Mouse (Mus musculus): ENCODE measurements at regions not wholly inside any gene's neighbourhood (a gene's known extent, or its start where the extent isn't known, plus 50 kb on each side); places are given as distances from the start of the nearest gene placed in this dataset.

GRCm38 (mm10) chr8:41648276-41648675 lies 231.4 kb upstream of the Frg1 start:
- no peak for DNase-seq

GRCm38 (mm10) chr8:41644626-41645025 lies 227.8 kb upstream of the Frg1 start:
- DNase-seq = no peak

GRCm38 (mm10) chr8:41623841-41624240 lies 207.0 kb upstream of the Frg1 start:
- no peak for DNase-seq

DNA sequence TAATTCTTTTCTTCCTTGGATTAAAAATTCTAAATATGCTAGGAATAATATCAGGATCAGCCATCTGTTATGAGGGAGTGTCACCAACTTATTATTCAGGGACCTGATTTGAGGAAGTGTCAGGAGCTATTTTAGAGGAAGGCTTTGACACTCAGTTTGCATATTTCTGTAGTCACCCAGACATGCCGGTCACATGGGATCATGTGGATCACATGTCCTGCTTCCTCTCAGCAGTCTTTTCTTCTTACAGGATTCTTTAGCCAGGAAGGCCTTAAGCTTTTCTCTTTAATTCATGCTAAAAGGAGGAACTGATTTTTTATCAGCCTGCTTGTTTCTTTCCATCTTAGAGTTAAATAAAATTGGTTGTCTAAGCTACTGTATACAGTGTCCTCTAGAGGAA lies 183.4 kb upstream of the Frg1 start:
- no peak for DNase-seq

GRCm38 (mm10) chr8:41594446-41594845 lies 177.6 kb upstream of the Frg1 start:
- no peak for DNase-seq

DNA sequence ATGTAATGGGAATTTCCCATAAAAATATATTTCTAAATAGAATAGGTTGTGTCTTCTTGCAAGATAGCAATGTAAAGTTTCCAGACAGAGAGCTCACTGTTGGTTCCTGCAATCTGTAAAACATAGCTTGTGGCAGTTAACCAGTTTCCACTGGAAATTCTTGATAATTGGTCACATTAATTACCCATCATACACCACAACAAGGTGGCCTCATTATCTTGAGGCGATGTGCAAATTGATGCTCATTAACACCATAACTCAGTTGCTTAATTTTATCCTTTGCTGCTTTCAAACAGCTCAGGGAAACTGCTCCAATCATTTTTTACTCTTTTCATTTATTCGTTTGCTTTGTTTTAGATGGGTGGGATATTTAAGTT lies 176.8 kb upstream of the Frg1 start:
- DNase-seq = no peak

- DNase-seq = no peak
Observed at GRCm38 (mm10) chr8:41592741-41593665, 176.1 kb upstream of the Frg1 start.

- DNase-seq = no peak
Observed at GRCm38 (mm10) chr8:41592174-41592573, 175.3 kb upstream of the Frg1 start.

- DNase-seq = no peak
Observed at GRCm38 (mm10) chr8:41588157-41588556, 171.3 kb upstream of the Frg1 start.

- peak; percentile 72 for DNase-seq
Observed at GRCm38 (mm10) chr8:41573027-41573885, 156.4 kb upstream of the Frg1 start.

DNA sequence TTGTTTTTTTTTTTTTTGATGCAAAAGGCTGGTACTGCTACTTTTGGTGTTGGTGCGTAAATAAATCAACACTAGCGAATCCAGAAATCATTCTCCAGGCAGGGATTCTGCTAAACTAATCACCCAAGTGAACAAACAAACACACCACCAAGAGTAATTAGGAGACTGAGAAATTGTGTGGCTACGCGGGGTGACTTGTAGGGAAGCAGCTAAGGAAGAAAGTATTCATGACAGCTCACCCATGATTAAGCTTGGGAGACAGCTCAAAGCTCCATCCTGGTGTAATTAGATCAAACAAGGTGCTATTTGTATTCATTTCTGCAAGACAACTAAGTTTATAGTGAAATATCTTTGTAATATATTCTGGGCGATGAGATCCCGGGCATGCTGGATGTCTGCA lies 153.7 kb upstream of the Frg1 start:
- DNase-seq = no peak

- no peak for DNase-seq
Observed at GRCm38 (mm10) chr8:41561995-41562394, 145.1 kb upstream of the Frg1 start.

GRCm38 (mm10) chr8:41556819-41557218 lies 139.9 kb upstream of the Frg1 start:
- DNase-seq = no peak

- no peak for DNase-seq
Observed at GRCm38 (mm10) chr8:41552747-41553534, 136.1 kb upstream of the Frg1 start.

GRCm38 (mm10) chr8:41551925-41552414 lies 135.1 kb upstream of the Frg1 start:
- no peak for DNase-seq

- no peak for DNase-seq
Observed at GRCm38 (mm10) chr8:41550095-41550420, 133.2 kb upstream of the Frg1 start.

GRCm38 (mm10) chr8:41549220-41550094 lies 132.6 kb upstream of the Frg1 start:
- no peak for DNase-seq

GRCm38 (mm10) chr8:41547730-41548368 lies 131.0 kb upstream of the Frg1 start:
- DNase-seq = no peak

DNA sequence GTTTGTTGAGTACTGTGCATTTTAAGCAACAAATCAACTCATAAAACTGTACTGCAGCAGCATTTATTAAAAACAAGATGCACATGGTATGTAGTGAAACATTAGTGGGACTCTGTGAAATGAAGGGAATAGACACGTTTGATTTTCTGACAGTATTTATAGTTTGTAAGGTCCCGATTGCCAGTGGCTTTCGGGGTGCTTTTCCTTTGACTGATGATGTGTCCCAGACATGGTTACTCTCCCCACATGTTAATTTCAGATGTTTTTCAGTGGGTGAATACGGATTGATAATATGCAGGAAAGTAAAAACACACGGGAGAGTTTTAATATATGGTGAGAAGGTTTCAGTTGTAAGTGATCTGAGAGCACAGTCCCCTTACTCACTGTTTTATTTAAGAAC lies 115.3 kb upstream of the Frg1 start:
- DNase-seq = no peak

GRCm38 (mm10) chr8:41529581-41529980 lies 112.7 kb upstream of the Frg1 start:
- DNase-seq = no peak

- no peak for DNase-seq
Observed at GRCm38 (mm10) chr8:41526283-41526682, 109.4 kb upstream of the Frg1 start.

Data from lung, postnatal 14 days (tissue).